Mouse (Mus musculus): ENCODE measurements around the gene Wnk4. TPM values are rescaled to one million over a fixed set of nuclear protein-coding genes. Genes with fewer than 3 reads are reported as not detected.

Gene Wnk4
- polyA plus RNA-seq, 1 experiment from 2014 or later = 6.0 TPM

GRCm38 (mm10) chr11:101302004-101302798 is 41.8 kb downstream of the Wnk4 start, which contains the start of gene Becn1:
Gene Becn1, minus strand, starts transcription at chr11:101302286.
- ATAC-seq (ENCODE audit: low FRiP score) = peak; percentile 94
- H3K27ac ChIP-seq = peak within 1 kb of the TSS; percentile 52

GRCm38 (mm10) chr11:101307744-101308143 is 47.4 kb downstream of the Wnk4 start:
- 48% methylated on average over 5 of the region's 5 CpGs for WGBS
- DNase-seq (ENCODE audit: low spot score) (no peak), ATAC-seq (ENCODE audit: low FRiP score) (no peak)
- no peaks in the 10 kb centered on the region for H3K36me3 ChIP-seq (replicated peaks; ENCODE audit: control insufficient read depth, insufficient read depth)
- H3K9ac ChIP-seq = no peak overlapping the region
- no peak overlapping the region for H3K27ac ChIP-seq
- no peaks in the 10 kb centered on the region for H3K9me3 ChIP-seq (ENCODE audit: control insufficient read depth, low read length)
- H3K4me2 ChIP-seq (replicated peaks) = no peak overlapping the region
- H3K4me1 ChIP-seq (replicated peaks; ENCODE audit: control insufficient read depth, insufficient read depth, low read length) = no peaks in the 10 kb centered on the region
- H3K4me3 ChIP-seq (replicated peaks; ENCODE audit: low read length) = no peak overlapping the region
- no peaks in the 10 kb centered on the region for H3K27me3 ChIP-seq (ENCODE audit: control insufficient read depth, insufficient read depth, low read length)

More at GRCm38 (mm10) chr11:101302004-101302798, 41.8 kb downstream of the Wnk4 start, which contains the start of gene Becn1:
- H3K9ac ChIP-seq = peak within 1 kb of the TSS; percentile 90
- WGBS = 6% methylated on average over 39 of the region's 39 CpGs
- DNase-seq (ENCODE audit: low spot score) = peak; percentile 99
- H3K36me3 ChIP-seq (replicated peaks; ENCODE audit: control insufficient read depth, insufficient read depth) = peaks cover 25% of the 10 kb centered on the region
- H3K4me1 ChIP-seq (replicated peaks; ENCODE audit: control insufficient read depth, insufficient read depth, low read length) = peaks cover 12% of the 10 kb centered on the region
- peak within 1 kb of the TSS; percentile 65 for H3K4me3 ChIP-seq (replicated peaks; ENCODE audit: low read length)
- peak within 1 kb of the TSS; percentile 99 for H3K4me2 ChIP-seq (replicated peaks)
- H3K9me3 ChIP-seq (ENCODE audit: control insufficient read depth, low read length) = no peaks in the 10 kb centered on the region
- H3K27me3 ChIP-seq (ENCODE audit: control insufficient read depth, insufficient read depth, low read length) = no peaks in the 10 kb centered on the region

- Histone ChIP-seq H3K4me3 (replicated peaks; ENCODE audit: low read length) (no peak overlapping the region), H3K27me3 (ENCODE audit: control insufficient read depth, insufficient read depth, low read length) (no peaks in the 10 kb centered on the region), H3K9ac (no peak overlapping the region), H3K4me1 (replicated peaks; ENCODE audit: control insufficient read depth, insufficient read depth, low read length) (no peaks in the 10 kb centered on the region), H3K4me2 (replicated peaks) (no peak overlapping the region), H3K36me3 (replicated peaks; ENCODE audit: control insufficient read depth, insufficient read depth) (no peaks in the 10 kb centered on the region), H3K27ac (no peak overlapping the region), H3K9me3 (ENCODE audit: control insufficient read depth, low read length) (no peaks in the 10 kb centered on the region)
- ATAC-seq (ENCODE audit: low FRiP score) (no peak), DNase-seq (ENCODE audit: low spot score) (no peak)
- WGBS = 90% methylated on average over 3 of the region's 3 CpGs
These were observed 50.7 kb downstream of the Wnk4 start for GRCm38 (mm10) chr11:101311083-101311482.

- 82% methylated on average over 3 of the region's 3 CpGs for WGBS
- H3K9me3 ChIP-seq (ENCODE audit: control insufficient read depth, low read length) = no peaks in the 10 kb centered on the region
- no peak overlapping the region for H3K9ac ChIP-seq
- no peaks in the 10 kb centered on the region for H3K27me3 ChIP-seq (ENCODE audit: control insufficient read depth, insufficient read depth, low read length)
- H3K4me3 ChIP-seq (replicated peaks; ENCODE audit: low read length) = no peak overlapping the region
- no peak for DNase-seq (ENCODE audit: low spot score)
- H3K4me1 ChIP-seq (replicated peaks; ENCODE audit: control insufficient read depth, insufficient read depth, low read length) = peaks cover 6% of the 10 kb centered on the region
- no peak overlapping the region for H3K27ac ChIP-seq
- H3K36me3 ChIP-seq (replicated peaks; ENCODE audit: control insufficient read depth, insufficient read depth) = no peaks in the 10 kb centered on the region
- H3K4me2 ChIP-seq (replicated peaks) = no peak overlapping the region
- ATAC-seq (ENCODE audit: low FRiP score) = no peak
These were observed 51.8 kb downstream of the Wnk4 start for GRCm38 (mm10) chr11:101312150-101312549.

GRCm38 (mm10) chr11:101314567-101314966 is 54.2 kb downstream of the Wnk4 start:
- Histone ChIP-seq H3K9ac (no peak overlapping the region), H3K36me3 (replicated peaks; ENCODE audit: control insufficient read depth, insufficient read depth) (peaks cover 14% of the 10 kb centered on the region), H3K4me3 (replicated peaks; ENCODE audit: low read length) (no peak overlapping the region), H3K27ac (no peak overlapping the region), H3K27me3 (ENCODE audit: control insufficient read depth, insufficient read depth, low read length) (no peaks in the 10 kb centered on the region), H3K4me1 (replicated peaks; ENCODE audit: control insufficient read depth, insufficient read depth, low read length) (peaks cover 15% of the 10 kb centered on the region), H3K9me3 (ENCODE audit: control insufficient read depth, low read length) (no peaks in the 10 kb centered on the region), H3K4me2 (replicated peaks) (no peak overlapping the region)
- no peak for DNase-seq (ENCODE audit: low spot score)
- ATAC-seq (ENCODE audit: low FRiP score) = no peak
- WGBS = 94% methylated on average over 1 of the region's 1 CpGs

DNA sequence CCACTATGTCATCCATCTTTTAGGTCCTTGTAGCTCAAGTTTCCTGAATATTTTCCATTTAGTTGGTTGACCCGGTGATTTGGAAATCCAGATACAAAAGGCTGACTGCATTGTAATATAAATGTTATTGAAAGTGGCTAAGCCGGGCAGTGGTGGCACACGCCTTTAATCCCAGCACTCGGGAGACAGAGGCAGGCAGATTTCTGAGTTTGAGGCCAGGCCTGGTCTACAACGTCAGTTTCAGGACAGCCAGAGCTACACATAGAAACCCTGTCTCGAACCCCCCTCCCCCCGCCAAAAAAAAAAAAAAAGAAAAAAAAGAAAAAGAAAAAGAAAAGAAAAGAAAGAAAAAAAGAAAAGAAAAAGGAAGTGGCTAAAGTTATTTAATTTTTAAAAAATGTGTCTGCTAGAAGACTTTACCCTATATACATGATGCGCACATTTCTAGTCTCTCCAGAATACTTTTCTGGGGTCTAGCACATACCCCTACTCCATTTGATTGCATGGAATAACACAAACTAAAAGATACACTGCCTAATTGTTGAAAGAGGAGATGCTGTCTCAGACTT is 54.8 kb downstream of the Wnk4 start:
- Histone ChIP-seq H3K4me3 (replicated peaks; ENCODE audit: low read length) (peak overlapping the region; percentile 96), H3K9ac (peak overlapping the region; percentile 96), H3K36me3 (replicated peaks; ENCODE audit: control insufficient read depth, insufficient read depth) (peaks cover 20% of the 10 kb centered on the region), H3K9me3 (ENCODE audit: control insufficient read depth, low read length) (no peaks in the 10 kb centered on the region), H3K27me3 (ENCODE audit: control insufficient read depth, insufficient read depth, low read length) (no peaks in the 10 kb centered on the region), H3K27ac (peak overlapping the region; percentile 81), H3K4me2 (replicated peaks) (peak overlapping the region; percentile 96), H3K4me1 (replicated peaks; ENCODE audit: control insufficient read depth, insufficient read depth, low read length) (peaks cover 15% of the 10 kb centered on the region)
- ATAC-seq (ENCODE audit: low FRiP score) (no peak), DNase-seq (ENCODE audit: low spot score) (no peak)
- WGBS = 88% methylated on average over 8 of the region's 8 CpGs

DNA sequence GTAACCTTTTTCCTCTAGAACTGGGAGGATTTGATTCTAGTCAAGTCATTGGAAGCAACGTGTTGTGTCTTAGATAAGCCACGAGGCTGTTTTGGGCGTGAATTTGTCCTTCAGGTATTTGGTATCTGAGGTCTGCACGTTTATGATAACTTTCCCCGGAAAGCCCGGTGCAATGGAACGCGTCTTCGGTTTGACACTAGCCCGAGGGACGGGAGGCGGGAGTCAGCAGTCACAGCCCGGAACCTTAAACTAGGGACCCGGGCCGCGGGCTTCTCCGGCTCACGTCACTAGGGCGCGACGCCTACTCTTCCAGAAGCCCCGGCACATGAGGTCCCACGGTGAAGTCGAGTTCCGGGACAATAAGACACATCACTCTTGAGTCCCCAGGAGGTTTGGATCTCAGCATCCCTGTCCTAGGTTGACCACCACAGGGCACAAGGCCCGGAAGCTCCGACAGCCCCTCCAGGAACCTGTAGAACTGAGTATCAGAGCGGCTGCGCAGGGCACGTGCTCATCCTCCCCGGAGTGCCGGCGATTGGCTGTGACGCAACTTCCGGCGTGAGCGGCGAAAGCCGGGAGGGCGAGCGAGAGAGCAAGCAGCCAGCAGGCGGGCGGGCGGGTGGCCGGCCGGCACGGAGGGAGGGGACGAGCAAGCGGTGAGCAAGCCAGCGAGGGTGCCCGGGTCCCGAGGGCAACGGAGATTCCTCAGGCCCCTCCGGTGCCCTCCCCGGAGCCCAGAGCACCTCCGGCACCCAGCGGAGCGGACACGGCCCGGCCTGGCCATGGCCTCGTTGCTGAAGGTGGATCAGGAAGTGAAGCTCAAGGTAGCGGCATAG is 55.5 kb downstream of the Wnk4 start, which contains the start of gene Psme3:
Gene Psme3 (plus strand): TSS at position 549 of the 836 bp plus-strand sequence.
- peaks cover 27% of the 10 kb centered on the region for H3K36me3 ChIP-seq (replicated peaks; ENCODE audit: control insufficient read depth, insufficient read depth)
- under 1% methylated on average over 47 of the region's 62 CpGs for WGBS
- DNase-seq (ENCODE audit: low spot score) (peak; percentile 92), ATAC-seq (ENCODE audit: low FRiP score) (peak; percentile 95)
- H3K9ac ChIP-seq = peak within 1 kb of the TSS; percentile 96
- H3K9me3 ChIP-seq (ENCODE audit: control insufficient read depth, low read length) = no peaks in the 10 kb centered on the region
- peaks cover 15% of the 10 kb centered on the region for H3K4me1 ChIP-seq (replicated peaks; ENCODE audit: control insufficient read depth, insufficient read depth, low read length)
- peak within 1 kb of the TSS; percentile 81 for H3K27ac ChIP-seq
- H3K27me3 ChIP-seq (ENCODE audit: control insufficient read depth, insufficient read depth, low read length) = no peaks in the 10 kb centered on the region
- peak within 1 kb of the TSS; percentile 96 for H3K4me2 ChIP-seq (replicated peaks)
- peak within 1 kb of the TSS; percentile 96 for H3K4me3 ChIP-seq (replicated peaks; ENCODE audit: low read length)

DNA sequence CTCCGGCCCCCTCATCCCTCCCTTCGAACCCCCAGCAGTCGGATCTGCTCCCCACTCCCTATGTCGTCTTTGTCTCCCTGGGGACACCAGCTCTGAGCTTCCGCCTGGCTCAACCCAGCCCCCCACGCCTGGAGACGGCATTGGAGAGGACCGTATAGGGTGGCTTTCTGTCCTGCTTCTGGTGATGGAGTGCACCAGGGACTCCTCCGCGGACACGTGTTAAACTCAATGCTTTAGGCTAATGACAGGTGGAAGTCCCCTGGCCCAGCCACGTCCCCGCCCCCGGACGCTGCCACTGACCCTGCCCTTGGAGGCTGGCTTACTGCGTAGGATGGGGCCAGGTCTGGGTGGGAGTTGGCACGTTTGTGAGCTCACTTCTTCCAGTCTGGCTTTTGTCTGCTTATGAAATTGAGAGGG is 56.1 kb downstream of the Wnk4 start:
- H3K9ac ChIP-seq = peak overlapping the region; percentile 96
- H3K9me3 ChIP-seq (ENCODE audit: control insufficient read depth, low read length) = no peaks in the 10 kb centered on the region
- ATAC-seq (ENCODE audit: low FRiP score) (peak; percentile 15; the same call in 1 of the 2 replicates), DNase-seq (ENCODE audit: low spot score) (no peak)
- peak overlapping the region; percentile 96 for H3K4me3 ChIP-seq (replicated peaks; ENCODE audit: low read length)
- 0% methylated on average over 17 of the region's 17 CpGs for WGBS
- peak overlapping the region; percentile 81; the same call in 1 of the 2 replicates for H3K27ac ChIP-seq
- H3K36me3 ChIP-seq (replicated peaks; ENCODE audit: control insufficient read depth, insufficient read depth) = peaks cover 33% of the 10 kb centered on the region
- H3K4me2 ChIP-seq (replicated peaks) = peak overlapping the region; percentile 96
- no peaks in the 10 kb centered on the region for H3K27me3 ChIP-seq (ENCODE audit: control insufficient read depth, insufficient read depth, low read length)
- peaks cover 15% of the 10 kb centered on the region for H3K4me1 ChIP-seq (replicated peaks; ENCODE audit: control insufficient read depth, insufficient read depth, low read length)

DNA sequence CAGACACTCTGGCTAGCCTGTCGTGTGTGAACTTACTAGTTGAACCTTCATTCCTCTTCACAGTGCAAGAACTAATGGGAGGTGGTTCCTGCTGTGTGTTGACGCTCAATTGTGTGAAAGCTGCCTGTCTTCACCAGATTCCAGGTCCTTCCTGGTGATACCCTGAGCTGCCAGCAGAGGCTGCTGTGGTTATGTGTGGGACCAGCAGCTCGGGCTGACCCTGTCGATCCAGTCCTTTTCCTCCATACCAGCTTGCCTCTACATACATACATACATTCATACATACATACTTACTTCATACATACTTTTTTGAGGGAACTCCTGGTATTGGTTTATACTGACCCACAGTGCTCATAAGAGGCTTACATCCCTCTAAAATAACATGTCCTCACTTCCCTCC is 63.2 kb downstream of the Wnk4 start:
- H3K36me3 ChIP-seq (replicated peaks; ENCODE audit: control insufficient read depth, insufficient read depth) = peaks cover 72% of the 10 kb centered on the region
- DNase-seq (ENCODE audit: low spot score) = peak; percentile 79

More for the DNA sequence above, 63.2 kb downstream of the Wnk4 start:
- no peaks in the 10 kb centered on the region for H3K27me3 ChIP-seq (ENCODE audit: control insufficient read depth, insufficient read depth, low read length)
- H3K9me3 ChIP-seq (ENCODE audit: control insufficient read depth, low read length) = no peaks in the 10 kb centered on the region
- no peak overlapping the region for H3K4me3 ChIP-seq (replicated peaks; ENCODE audit: low read length)
- H3K4me1 ChIP-seq (replicated peaks; ENCODE audit: control insufficient read depth, insufficient read depth, low read length) = no peaks in the 10 kb centered on the region
- 9% methylated on average over 4 of the region's 4 CpGs for WGBS
- H3K4me2 ChIP-seq (replicated peaks) = no peak overlapping the region
- no peak overlapping the region for H3K27ac ChIP-seq
- no peak overlapping the region for H3K9ac ChIP-seq
- peak; percentile 62; the same call in 1 of the 2 replicates for ATAC-seq (ENCODE audit: low FRiP score)
